Mouse (Mus musculus) E14TG2a.4 (cell line): Measurements from ENCODE around the gene Il17rc.

Source experiments
- CTCF ChIP-seq: conservative IDR thresholded peaks from 2 replicates; pipeline ENCODE4 v1.5.1; 2014; ENCODE audit warnings: low read length
- NANOG ChIP-seq: IDR thresholded peaks from 2 replicates; pipeline ENCODE4 v1.6.1; 2014; ENCODE audit warnings: borderline replicate concordance, low read length, mixed read lengths
- POU5F1 ChIP-seq: IDR thresholded peaks from 2 replicates; pipeline ENCODE4 v1.6.1; 2014; ENCODE audit warnings: low read length, borderline replicate concordance

DNA sequence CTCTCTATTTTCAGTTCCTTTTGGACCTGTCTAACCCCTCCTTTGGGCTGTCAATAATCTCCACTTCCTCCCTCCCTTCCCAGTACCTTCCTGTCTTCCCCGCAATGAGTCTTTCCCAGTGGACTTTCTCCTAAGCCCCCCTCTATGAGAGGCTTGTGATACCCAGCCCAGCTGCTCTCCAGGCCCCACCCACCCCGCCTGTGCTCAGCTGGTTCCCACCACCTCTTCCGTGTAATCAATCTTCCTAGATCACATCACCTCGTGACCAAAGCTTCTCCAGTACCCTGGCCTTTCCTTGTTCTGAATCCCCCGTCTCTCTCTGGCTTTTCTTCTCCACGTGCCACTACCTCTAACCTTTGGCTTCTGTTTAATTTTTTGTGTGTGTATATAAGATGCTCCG is 6.1 kb downstream of the Il17rc start:
- no peak for TF ChIP-seq CTCF
- no peak for TF ChIP-seq NANOG
- TF ChIP-seq POU5F1 = no peak
